Mouse (Mus musculus): ENCODE results near the gene Tmed4. TPM values are rescaled to one million over a fixed set of nuclear protein-coding genes. Genes with fewer than 3 reads are reported as not detected.
A peak's percentile ranks its signal among the peaks of the same experiment; 100 is the strongest.

Tmed4 gene
- polyA plus RNA-seq (2016; fragmentation: Nextera tagmentation; extraction: Ambion mirVana) = 85.4 and 87.9 TPM in 2 replicates

DNA sequence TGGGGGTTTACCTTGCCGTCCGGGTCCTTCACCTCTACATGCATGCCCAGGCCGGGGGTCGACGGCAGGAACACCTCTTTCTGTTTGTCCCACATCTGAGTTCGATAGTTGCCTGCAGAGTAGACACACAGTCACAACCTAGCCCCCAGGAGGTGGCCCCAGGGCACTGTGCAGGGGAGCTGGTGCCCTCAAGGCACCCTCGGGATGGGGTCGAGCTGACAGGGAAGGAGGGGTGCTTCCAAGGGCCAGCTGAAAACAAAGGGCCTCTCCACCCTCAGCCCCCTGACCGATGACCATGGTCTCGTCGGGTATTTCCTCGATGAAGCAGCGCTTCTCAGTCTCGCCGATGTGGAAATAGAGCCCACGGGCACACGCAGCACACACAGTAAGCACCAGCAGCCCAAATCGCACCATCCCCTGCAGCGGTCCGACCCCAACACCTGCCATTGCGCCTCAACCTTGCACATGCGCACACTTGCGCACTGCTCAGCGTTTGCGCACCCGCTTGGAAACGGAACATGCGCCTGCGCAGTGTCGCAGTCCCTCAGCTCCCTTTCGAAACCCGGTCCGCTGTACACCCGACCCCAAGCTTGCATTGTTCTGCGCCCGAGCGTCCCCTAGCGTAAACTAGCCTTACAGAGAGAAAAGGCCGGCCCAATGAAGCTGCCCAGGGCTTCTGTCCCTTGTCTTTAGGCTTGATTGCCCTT lies at the start of gene Tmed4:
Gene Tmed4, minus strand, starts transcription at position 484 of the 707 bp plus-strand sequence.
- H3K4me1 ChIP-seq (replicated peaks) = peaks cover 17% of the 10 kb centered on the region
- peak within 1 kb of the TSS; percentile 90 for H3K4me2 ChIP-seq
- H3K4me3 ChIP-seq = peak within 1 kb of the TSS; percentile 94
- peak; percentile 98 for ATAC-seq (ENCODE audit: insufficient number of reproducible peaks, low FRiP score)
- no peaks in the 10 kb centered on the region for H3K9me3 ChIP-seq (replicated peaks)
- no peaks in the 10 kb centered on the region for H3K27me3 ChIP-seq (replicated peaks)
- peak within 1 kb of the TSS; percentile 97 for H3K9ac ChIP-seq
- no peak within 1 kb of the TSS; the same call in 1 of the 2 replicates for H3K27ac ChIP-seq (ENCODE audit: poor library complexity, severe bottlenecking)
- under 1% methylated on average over 39 of the region's 39 CpGs for WGBS
- H3K36me3 ChIP-seq = peaks cover 28% of the 10 kb centered on the region

DNA sequence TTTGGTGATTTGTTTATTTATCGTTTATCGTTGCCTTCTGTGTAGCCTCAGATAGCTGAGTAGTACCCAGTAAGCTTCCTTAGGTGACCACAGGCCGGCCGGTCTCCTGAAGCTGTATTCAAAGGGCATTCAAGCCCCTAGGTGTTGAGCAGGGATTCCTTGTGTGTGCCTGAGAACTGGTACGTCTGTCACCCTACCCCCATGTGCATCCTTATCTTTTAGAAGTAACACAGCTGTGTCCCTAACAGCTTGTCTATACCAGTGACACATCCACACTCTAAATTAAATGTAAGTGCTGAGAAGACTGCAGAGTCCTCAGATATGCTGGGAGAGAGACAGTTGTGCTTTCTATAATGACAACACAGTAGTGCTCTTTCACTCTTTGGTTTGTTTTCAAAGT lies 48.7 kb upstream of the Tmed4 start:
- peaks cover 50% of the 10 kb centered on the region for H3K36me3 ChIP-seq
- 66% methylated on average over 5 of the region's 5 CpGs for WGBS
- ATAC-seq (ENCODE audit: insufficient number of reproducible peaks, low FRiP score) = no peak

DNA sequence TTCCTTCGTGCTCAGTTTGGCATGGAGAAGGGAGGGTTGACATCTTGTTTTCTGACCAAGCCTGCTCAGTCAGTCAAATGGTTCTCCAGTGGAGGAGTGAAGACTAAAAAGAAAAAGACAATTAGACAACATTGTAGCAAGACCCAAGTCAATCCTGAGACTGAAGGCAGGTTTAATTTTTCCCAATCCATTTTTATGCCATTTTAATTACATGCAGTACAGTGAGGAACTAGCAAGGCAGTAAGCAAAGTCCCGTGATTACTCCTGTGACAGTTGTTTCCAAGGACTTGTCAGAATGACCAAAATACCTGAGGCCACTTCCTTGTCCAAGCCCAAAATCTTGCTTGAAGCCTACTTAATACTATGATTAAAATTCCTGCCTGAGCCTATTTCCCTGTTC lies 47.4 kb upstream of the Tmed4 start:
- Histone ChIP-seq H3K36me3 (peaks cover 61% of the 10 kb centered on the region), H3K4me3 (no peak overlapping the region), H3K27ac (ENCODE audit: poor library complexity, severe bottlenecking) (no peak overlapping the region), H3K9ac (no peak overlapping the region), H3K4me1 (replicated peaks) (peaks cover 9% of the 10 kb centered on the region), H3K4me2 (no peak overlapping the region), H3K27me3 (replicated peaks) (no peaks in the 10 kb centered on the region), H3K9me3 (replicated peaks) (no peaks in the 10 kb centered on the region)
- ATAC-seq (ENCODE audit: insufficient number of reproducible peaks, low FRiP score) = no peak
- 95% methylated on average over 2 of the region's 2 CpGs for WGBS

More for the DNA sequence above, 48.7 kb upstream of the Tmed4 start:
- Histone ChIP-seq H3K4me1 (replicated peaks) (peaks cover 9% of the 10 kb centered on the region), H3K9me3 (replicated peaks) (no peaks in the 10 kb centered on the region), H3K9ac (no peak overlapping the region), H3K4me2 (no peak overlapping the region), H3K4me3 (no peak overlapping the region), H3K27me3 (replicated peaks) (no peaks in the 10 kb centered on the region), H3K27ac (ENCODE audit: poor library complexity, severe bottlenecking) (no peak overlapping the region)

DNA sequence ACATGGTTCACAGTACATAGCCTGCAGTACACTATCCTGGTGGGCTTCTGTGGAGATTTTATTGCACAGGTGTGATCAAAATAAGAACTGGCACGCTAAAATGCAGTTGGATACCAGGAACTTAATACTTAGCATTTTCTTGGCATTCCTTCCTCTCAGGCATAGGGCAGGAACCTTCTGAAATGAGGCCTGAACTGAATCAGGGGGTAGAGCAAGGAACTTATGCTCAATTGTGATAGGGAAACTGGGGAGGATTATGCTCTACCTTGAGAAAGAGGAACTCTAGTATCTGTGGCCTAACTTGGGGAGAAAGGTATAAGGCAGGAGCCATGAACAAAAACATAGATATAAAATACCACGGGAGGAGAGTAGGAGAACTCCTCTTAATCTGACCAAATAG lies 44.7 kb upstream of the Tmed4 start:
- WGBS = 89% methylated on average over 2 of the region's 2 CpGs
- Histone ChIP-seq H3K4me3 (no peak overlapping the region), H3K9ac (no peak overlapping the region), H3K4me1 (replicated peaks) (peaks cover 9% of the 10 kb centered on the region), H3K9me3 (replicated peaks) (no peaks in the 10 kb centered on the region), H3K36me3 (peaks cover 79% of the 10 kb centered on the region), H3K27me3 (replicated peaks) (no peaks in the 10 kb centered on the region), H3K27ac (ENCODE audit: poor library complexity, severe bottlenecking) (no peak overlapping the region), H3K4me2 (no peak overlapping the region)
- no peak for ATAC-seq (ENCODE audit: insufficient number of reproducible peaks, low FRiP score)

DNA sequence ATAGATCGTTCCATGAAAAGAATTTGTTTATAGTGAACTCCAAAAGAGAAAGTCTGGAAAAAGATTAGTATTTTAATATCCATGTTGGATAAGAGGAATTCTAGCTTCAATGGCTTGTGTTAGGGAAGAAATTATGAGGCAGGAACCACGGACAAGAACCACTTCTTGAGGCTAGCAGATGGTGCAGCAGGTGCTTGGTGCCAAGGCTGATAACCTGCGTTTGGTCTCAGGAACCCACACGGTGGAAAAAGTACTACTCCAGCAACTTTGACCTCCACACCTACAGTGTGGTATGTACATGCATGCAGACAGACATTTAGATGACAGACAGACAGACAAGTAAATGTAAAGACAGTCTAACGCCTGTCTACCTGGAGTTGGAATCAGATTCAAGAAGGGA lies 43.9 kb upstream of the Tmed4 start:
- 88% methylated on average over 5 of the region's 5 CpGs for WGBS
- no peak overlapping the region for H3K9ac ChIP-seq
- no peak overlapping the region for H3K4me2 ChIP-seq
- H3K36me3 ChIP-seq = peaks cover 80% of the 10 kb centered on the region
- H3K4me3 ChIP-seq = no peak overlapping the region
- no peak overlapping the region for H3K27ac ChIP-seq (ENCODE audit: poor library complexity, severe bottlenecking)
- ATAC-seq (ENCODE audit: insufficient number of reproducible peaks, low FRiP score) = no peak
- no peaks in the 10 kb centered on the region for H3K27me3 ChIP-seq (replicated peaks)
- H3K4me1 ChIP-seq (replicated peaks) = peaks cover 5% of the 10 kb centered on the region
- H3K9me3 ChIP-seq (replicated peaks) = no peaks in the 10 kb centered on the region

DNA sequence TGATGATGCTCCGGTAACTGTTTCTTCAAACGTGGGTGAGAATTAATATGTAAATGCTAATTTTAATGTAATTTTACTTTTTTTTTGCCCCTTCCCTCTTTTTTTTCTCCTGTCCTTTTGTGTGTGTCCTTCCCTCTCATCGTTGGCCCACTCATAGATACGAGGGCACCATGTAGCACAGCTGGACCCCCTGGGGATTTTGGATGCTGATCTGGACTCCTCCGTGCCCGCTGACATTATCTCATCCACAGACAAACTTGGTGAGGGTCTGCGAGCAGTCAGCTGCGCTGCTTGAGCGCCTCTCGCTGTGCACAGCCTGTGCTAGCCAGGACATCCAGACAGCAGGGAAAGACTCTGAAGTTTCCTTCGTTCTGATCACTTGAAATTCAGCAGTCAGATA lies 42.2 kb upstream of the Tmed4 start:
- H3K9ac ChIP-seq = no peak overlapping the region
- no peak for ATAC-seq (ENCODE audit: insufficient number of reproducible peaks, low FRiP score)
- H3K4me1 ChIP-seq (replicated peaks) = no peaks in the 10 kb centered on the region
- no peak overlapping the region for H3K4me2 ChIP-seq
- no peaks in the 10 kb centered on the region for H3K9me3 ChIP-seq (replicated peaks)
- H3K36me3 ChIP-seq = peaks cover 82% of the 10 kb centered on the region
- no peaks in the 10 kb centered on the region for H3K27me3 ChIP-seq (replicated peaks)
- no peak overlapping the region for H3K4me3 ChIP-seq
- no peak overlapping the region for H3K27ac ChIP-seq (ENCODE audit: poor library complexity, severe bottlenecking)
- WGBS = 91% methylated on average over 11 of the region's 11 CpGs

DNA sequence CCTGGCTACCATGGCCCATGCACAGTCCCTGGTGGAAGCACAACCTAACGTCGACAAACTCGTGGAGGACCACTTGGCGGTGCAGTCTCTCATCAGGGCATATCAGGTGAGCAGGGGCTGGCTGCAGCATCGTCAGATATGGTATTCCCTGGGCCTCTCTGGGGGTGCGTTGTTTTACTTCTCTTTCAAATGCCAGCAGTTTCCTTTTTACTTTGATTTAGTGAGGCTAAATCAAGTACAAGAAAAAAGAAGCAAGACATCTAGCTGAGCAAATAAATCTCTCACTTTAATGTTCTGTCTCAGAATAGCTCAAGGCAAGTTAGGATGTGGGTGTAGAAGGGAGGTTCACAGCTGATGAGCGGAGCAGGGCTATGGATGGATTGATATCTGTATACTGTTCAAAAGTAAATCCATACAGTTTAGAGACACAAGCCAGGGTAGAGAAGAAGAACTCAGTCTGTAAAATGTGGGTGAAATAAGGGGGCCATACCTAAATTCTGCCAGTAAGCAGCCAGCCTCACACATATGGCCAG lies 39.3 kb upstream of the Tmed4 start:
- 80% methylated on average over 7 of the region's 7 CpGs for WGBS
- Histone ChIP-seq H3K27ac (ENCODE audit: poor library complexity, severe bottlenecking) (no peak overlapping the region), H3K4me2 (no peak overlapping the region), H3K36me3 (peaks cover 85% of the 10 kb centered on the region), H3K9me3 (replicated peaks) (no peaks in the 10 kb centered on the region), H3K27me3 (replicated peaks) (no peaks in the 10 kb centered on the region), H3K4me3 (no peak overlapping the region), H3K9ac (no peak overlapping the region), H3K4me1 (replicated peaks) (no peaks in the 10 kb centered on the region)
- no peak for ATAC-seq (ENCODE audit: insufficient number of reproducible peaks, low FRiP score)

DNA sequence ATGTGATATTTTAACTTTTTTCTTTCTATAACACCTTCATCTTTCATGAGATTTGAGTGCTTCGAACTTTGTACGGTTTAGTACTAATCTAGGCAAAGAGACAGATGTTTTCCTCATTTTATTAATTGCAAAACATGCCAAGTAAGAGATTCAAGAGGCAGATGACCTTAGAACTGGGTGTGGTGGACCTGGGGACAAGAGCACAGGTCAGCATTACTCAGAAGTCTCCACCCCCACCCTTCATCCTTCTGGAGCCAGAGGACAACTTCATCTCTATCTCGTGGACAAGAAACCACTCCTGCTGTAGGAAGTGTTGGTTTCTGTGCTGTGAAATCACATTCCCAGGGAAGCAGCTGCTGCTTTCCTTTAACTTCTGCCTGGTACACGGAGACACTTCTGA lies 33.5 kb upstream of the Tmed4 start:
- H3K9me3 ChIP-seq (replicated peaks) = no peaks in the 10 kb centered on the region
- H3K4me2 ChIP-seq = no peak overlapping the region
- H3K9ac ChIP-seq = no peak overlapping the region
- no peak overlapping the region for H3K27ac ChIP-seq (ENCODE audit: poor library complexity, severe bottlenecking)
- ATAC-seq (ENCODE audit: insufficient number of reproducible peaks, low FRiP score) = no peak
- H3K4me1 ChIP-seq (replicated peaks) = no peaks in the 10 kb centered on the region
- WGBS = 89% methylated on average over 4 of the region's 4 CpGs
- H3K4me3 ChIP-seq = no peak overlapping the region
- peaks cover 83% of the 10 kb centered on the region for H3K36me3 ChIP-seq
- H3K27me3 ChIP-seq (replicated peaks) = no peaks in the 10 kb centered on the region

DNA sequence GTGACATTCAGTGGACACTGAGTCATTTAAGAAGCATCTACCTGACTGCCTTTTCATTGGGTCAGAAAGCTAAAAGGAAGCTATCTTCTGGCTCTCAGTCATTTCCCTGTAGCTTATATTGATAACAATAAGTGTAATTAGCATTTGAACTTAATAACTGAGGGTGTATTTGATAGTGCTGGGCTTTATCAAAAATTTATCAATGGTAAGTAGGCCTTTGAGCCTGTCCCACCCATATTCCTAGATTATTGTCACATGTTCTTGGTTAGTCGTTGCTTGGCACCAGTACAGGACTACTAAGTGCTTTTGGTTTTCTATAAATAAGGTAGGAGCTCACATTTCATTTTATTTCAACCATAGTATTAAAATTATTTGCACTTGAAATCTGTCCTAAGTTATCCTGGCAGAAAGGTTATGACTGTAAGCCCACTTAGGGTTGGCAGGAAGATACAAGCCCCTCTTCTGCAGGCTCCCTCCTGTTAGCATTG lies 31.3 kb upstream of the Tmed4 start:
- Histone ChIP-seq H3K4me1 (replicated peaks) (no peaks in the 10 kb centered on the region), H3K4me3 (no peak overlapping the region), H3K4me2 (no peak overlapping the region), H3K36me3 (peaks cover 83% of the 10 kb centered on the region), H3K9me3 (replicated peaks) (no peaks in the 10 kb centered on the region), H3K27me3 (replicated peaks) (no peaks in the 10 kb centered on the region), H3K27ac (ENCODE audit: poor library complexity, severe bottlenecking) (no peak overlapping the region), H3K9ac (no peak overlapping the region)
- no peak for ATAC-seq (ENCODE audit: insufficient number of reproducible peaks, low FRiP score)
- 83% methylated on average over 1 of the region's 1 CpGs for WGBS

DNA sequence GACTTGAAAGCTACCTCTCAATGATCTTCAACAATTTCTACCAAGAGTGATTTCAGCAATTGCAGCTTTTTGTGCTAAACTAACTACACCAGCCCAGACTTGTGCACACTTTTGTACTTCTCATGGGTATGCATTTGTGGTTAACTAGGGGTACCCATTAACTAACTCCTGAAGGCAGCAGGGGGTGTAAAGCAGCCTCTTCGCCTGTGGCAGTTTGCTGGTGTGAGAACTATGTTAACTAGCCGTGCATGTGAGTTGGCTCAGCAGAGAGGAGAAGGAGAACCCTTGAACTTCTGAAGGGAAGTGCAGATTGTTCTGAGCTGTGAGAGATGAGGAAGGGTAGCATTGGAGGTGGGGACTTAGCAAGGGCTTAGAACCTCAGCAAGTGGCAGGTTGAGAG lies 28.1 kb upstream of the Tmed4 start:
- WGBS = 89% methylated on average over 2 of the region's 2 CpGs
- Histone ChIP-seq H3K4me2 (no peak overlapping the region), H3K4me1 (replicated peaks) (no peaks in the 10 kb centered on the region), H3K9me3 (replicated peaks) (no peaks in the 10 kb centered on the region), H3K27me3 (replicated peaks) (no peaks in the 10 kb centered on the region), H3K9ac (no peak overlapping the region), H3K27ac (ENCODE audit: poor library complexity, severe bottlenecking) (no peak overlapping the region), H3K36me3 (peaks cover 82% of the 10 kb centered on the region), H3K4me3 (no peak overlapping the region)
- ATAC-seq (ENCODE audit: insufficient number of reproducible peaks, low FRiP score) = no peak

DNA sequence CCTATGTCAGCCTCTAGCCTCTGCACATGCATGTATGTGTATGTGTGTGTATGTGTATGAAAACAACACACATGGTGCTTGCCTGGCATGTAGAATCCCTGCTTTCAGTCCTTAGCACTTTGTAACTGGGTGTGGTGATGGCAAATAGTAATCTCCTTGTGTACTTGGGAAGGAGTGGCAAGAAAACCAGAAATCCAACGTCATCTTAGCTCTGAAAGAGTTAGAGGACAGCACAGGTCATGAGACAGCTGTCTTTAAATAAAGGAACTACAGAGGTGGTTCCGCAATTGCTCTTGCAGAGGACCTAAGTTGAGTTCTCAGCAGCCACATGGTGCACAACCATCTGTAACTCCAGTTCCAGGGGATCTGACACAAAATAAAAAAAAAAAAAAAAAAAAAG lies 24.8 kb upstream of the Tmed4 start:
- Histone ChIP-seq H3K4me3 (no peak overlapping the region), H3K27me3 (replicated peaks) (no peaks in the 10 kb centered on the region), H3K4me2 (no peak overlapping the region), H3K27ac (ENCODE audit: poor library complexity, severe bottlenecking) (no peak overlapping the region), H3K9me3 (replicated peaks) (no peaks in the 10 kb centered on the region), H3K4me1 (replicated peaks) (peaks cover 3% of the 10 kb centered on the region; the same call in 1 of the 2 replicates), H3K36me3 (peaks cover 69% of the 10 kb centered on the region), H3K9ac (no peak overlapping the region)
- no peak for ATAC-seq (ENCODE audit: insufficient number of reproducible peaks, low FRiP score)
- WGBS = 83% methylated on average over 2 of the region's 2 CpGs

DNA sequence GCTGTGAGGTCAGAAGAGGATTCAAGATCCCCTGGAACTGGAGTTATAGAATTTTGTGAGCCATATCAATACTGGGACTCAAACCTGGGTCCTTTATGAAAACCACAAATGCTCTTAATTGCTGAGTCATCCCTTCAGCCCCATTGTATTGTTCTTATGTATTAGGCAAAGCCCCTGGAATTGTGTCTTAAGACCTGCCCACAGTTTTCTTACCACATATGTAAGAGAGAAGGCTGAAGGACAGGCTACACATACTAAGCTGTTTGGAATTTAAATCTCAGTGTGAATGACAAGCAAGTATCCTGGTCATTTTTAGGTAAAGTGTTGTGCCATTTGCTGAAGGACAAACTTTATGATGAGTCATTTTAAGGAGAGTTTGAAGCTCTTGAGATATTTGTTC lies 21.4 kb upstream of the Tmed4 start:
- no peak overlapping the region for H3K27ac ChIP-seq (ENCODE audit: poor library complexity, severe bottlenecking)
- H3K4me3 ChIP-seq = no peak overlapping the region
- H3K36me3 ChIP-seq = peaks cover 43% of the 10 kb centered on the region
- no peak overlapping the region for H3K9ac ChIP-seq
- no peak for ATAC-seq (ENCODE audit: insufficient number of reproducible peaks, low FRiP score)
- no peak overlapping the region for H3K4me2 ChIP-seq
- no peaks in the 10 kb centered on the region for H3K9me3 ChIP-seq (replicated peaks)
- peaks cover 11% of the 10 kb centered on the region for H3K4me1 ChIP-seq (replicated peaks)
- no peaks in the 10 kb centered on the region for H3K27me3 ChIP-seq (replicated peaks)

All from heart, embryonic 12.5 days (tissue).